Mouse (Mus musculus) cerebellum, adult 18-20 months (tissue): ENCODE measurements at regions not wholly inside any gene's neighbourhood (a gene's known extent, or its start where the extent isn't known, plus 50 kb on each side); places are given as distances from the start of the nearest gene placed in this dataset.
A peak's percentile ranks its signal among the peaks of the same experiment; 100 is the strongest.

Experiments used
- DNase-seq, 2 experiments: peaks; one replicate each; pipeline ENCODE4 v3.0.0; 2021

DNA sequence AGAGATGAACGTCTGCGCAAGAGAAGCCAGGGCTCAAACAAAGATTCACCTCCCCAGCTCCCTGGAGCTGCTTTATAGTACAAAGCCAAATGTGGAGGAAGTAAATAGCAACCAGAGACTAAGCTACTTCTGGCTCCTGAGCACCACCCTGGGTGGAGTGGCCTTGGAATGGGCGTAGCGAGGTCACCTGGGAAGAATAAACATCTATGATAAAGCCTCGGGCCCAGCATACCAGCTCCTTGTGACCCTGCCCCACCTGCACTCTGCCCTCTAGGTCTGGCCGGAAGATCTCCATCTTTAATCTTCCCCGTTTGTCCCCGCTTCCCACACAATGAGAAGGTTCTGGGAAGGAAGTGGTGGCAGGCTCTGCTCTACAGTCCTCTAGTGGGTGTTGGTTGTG is 61.0 kb upstream of the Ptpn3 start:
- DNase-seq, result no peak

DNA sequence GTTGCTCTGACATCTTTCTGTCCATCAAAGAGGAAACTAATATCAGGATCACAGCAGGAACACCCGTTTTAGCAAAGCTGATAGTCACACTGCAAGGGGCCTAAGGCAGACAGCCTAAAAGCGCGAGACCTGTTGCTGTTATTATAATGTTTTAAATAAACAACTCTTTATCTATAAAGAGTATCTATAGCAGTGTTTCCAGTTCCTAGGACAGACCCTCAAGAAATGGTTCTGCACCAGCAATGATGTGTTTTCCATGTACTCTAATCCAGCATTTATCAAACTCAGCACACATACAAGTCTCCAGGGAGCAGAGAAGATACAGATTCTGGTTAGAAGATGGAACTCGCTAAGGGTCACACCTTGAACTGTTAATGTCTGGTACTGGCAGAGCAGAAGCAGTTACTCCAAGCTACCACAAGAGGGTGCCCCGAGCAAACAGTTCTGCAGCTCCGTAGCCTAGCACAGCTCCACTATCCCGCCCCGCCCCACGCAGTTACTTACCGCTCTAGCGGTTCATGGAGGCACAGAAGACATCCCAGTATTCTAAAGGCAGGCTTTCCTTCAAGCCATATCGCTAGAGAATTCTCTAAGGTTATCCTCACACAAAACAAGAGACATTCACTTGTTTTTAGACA is 64.2 kb upstream of the Palm2 start:
- peak; percentile 87 to 88 for DNase-seq

DNA sequence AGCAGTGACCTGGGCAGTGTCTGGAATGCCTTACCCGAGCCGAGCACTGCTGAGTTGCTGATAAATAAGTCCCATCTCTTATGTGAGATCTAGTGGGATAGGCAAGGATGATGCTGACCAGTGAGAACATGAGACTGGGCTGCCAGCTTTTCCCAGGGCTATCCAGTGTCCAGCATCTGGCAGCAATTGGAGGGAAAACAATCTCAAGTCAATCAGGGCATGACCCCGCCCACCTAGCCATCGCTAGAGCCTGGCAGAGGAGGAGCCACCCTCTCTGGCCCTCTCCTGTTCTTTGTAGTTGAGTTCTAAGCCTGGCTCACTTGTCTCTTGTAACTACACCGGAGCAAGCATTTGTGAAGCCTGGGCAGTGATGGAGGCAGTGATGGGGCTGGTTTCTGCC is 56.2 kb upstream of the Palm2 start:
- no peak for DNase-seq

DNA sequence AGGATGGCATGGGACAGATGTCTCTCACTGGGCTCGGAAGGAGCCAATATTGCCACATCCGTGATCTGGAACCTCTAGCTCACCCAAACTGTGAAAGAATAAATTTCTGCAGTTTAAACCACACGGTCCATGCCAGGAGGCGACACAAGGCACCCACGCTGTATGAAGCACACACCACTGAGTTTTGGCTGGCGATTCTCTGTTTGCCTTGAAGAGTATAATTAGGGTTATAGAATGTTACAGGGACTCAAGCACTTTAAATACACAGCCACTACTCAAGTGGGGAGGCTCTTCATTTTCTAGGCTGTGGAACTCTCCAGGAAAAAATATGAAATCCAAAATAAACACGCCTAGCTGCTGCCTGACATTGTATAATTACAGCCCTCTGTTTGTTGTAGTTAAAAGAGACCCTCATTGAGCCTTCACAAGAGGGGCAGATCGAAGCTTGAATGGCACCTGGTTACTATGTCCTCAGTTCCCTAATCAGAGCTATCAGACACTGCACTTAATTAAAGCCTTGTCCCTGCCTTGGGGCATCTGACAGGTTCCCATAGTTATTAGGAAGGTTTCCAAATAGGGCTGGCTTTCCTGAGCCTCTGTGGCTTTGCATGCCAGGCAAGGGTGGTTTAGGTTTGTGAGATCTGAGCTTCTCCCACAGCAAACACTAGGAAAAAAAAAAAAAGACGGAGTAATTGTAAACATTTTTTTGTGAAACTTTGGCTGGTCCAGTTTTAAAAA is 53.8 kb upstream of the Palm2 start:
- no peak for DNase-seq

GRCm38 (mm10) chr4:57381306-57381705 is 52.7 kb upstream of the Palm2 start:
- no peak for DNase-seq
